Mouse (Mus musculus) monocyte, adult 2 months (primary cell): ENCODE measurements around the gene Arsg.

Experiments
- DNase-seq, 2 experiments: peaks; one replicate each; pipeline ENCODE4 v3.0.0; 2022; ENCODE audit warnings: low spot score in 2 of 2, low read depth in 1 of 2

Arsg gene

GRCm38 (mm10) chr11:109494890-109495770, 22.0 kb downstream of the Arsg start:
- no peak for DNase-seq

- no peak for DNase-seq
Measured at GRCm38 (mm10) chr11:109495771-109496474, 22.7 kb downstream of the Arsg start.

- no peak for DNase-seq
Measured at GRCm38 (mm10) chr11:109496475-109496993, 23.4 kb downstream of the Arsg start.

- DNase-seq, result no peak
Measured at GRCm38 (mm10) chr11:109496996-109497714, 24.0 kb downstream of the Arsg start.

GRCm38 (mm10) chr11:109497990-109498389, 24.8 kb downstream of the Arsg start:
- DNase-seq, result no peak

- DNase-seq, result no peak
Measured at GRCm38 (mm10) chr11:109500206-109500605, 27.0 kb downstream of the Arsg start.

- no peak for DNase-seq
Measured at GRCm38 (mm10) chr11:109504977-109505376, 31.8 kb downstream of the Arsg start.

- DNase-seq, result no peak
Measured at GRCm38 (mm10) chr11:109505823-109506222, 32.6 kb downstream of the Arsg start.

GRCm38 (mm10) chr11:109507068-109507467, 33.9 kb downstream of the Arsg start:
- DNase-seq, result no peak

GRCm38 (mm10) chr11:109512995-109513675, 40.0 kb downstream of the Arsg start:
- no peak for DNase-seq

- no peak for DNase-seq
Measured at GRCm38 (mm10) chr11:109514064-109514612, 41.0 kb downstream of the Arsg start.

GRCm38 (mm10) chr11:109517330-109517729, 44.2 kb downstream of the Arsg start:
- no peak for DNase-seq

GRCm38 (mm10) chr11:109517816-109518215, 44.6 kb downstream of the Arsg start:
- DNase-seq, result no peak

- no peak for DNase-seq
Measured at GRCm38 (mm10) chr11:109520958-109521357, 47.8 kb downstream of the Arsg start.

GRCm38 (mm10) chr11:109524869-109525268, 51.7 kb downstream of the Arsg start:
- DNase-seq, result no peak

GRCm38 (mm10) chr11:109525571-109525970, 52.4 kb downstream of the Arsg start:
- no peak for DNase-seq

GRCm38 (mm10) chr11:109530030-109530429, 56.9 kb downstream of the Arsg start:
- DNase-seq, result no peak

GRCm38 (mm10) chr11:109535966-109536365, 62.8 kb downstream of the Arsg start:
- no peak for DNase-seq

- no peak for DNase-seq
Measured at GRCm38 (mm10) chr11:109536939-109537338, 63.8 kb downstream of the Arsg start.

- no peak for DNase-seq
Measured at GRCm38 (mm10) chr11:109539290-109539689, 66.1 kb downstream of the Arsg start.

GRCm38 (mm10) chr11:109543466-109543865, 70.3 kb downstream of the Arsg start:
- DNase-seq, result no peak
